Mouse (Mus musculus) midbrain, embryonic 11.5 days (tissue): ENCODE measurements around the gene Kmt5a. TPM values are rescaled to one million over a fixed set of nuclear protein-coding genes. Genes with fewer than 3 reads are reported as not detected.

Experiments used
- ATAC-seq: fragments of 200-750 bp; cut with Nextera tagmentation; 2 replicates; pipeline ENCODE4 v1.8.0; 2017; ENCODE audit warnings: moderate TSS enrichment, moderate library complexity; ENCODE audit not compliant: low FRiP score
- DNase-seq: peaks from one replicate; pipeline ENCODE4 v3.0.0; 2015; ENCODE audit warnings: low spot score; ENCODE audit errors: missing footprints
- H3K27ac ChIP-seq: fragments of 300-500 bp; sonication (generic); 2 replicates; pipeline ENCODE4 v1.5.1; 2014; ENCODE audit warnings: low read depth, low read length
- H3K27me3 ChIP-seq: fragments of 300-500 bp; sonication (generic); 2 replicates; pipeline ENCODE4 v1.6.1; 2014; ENCODE audit warnings: mild to moderate bottlenecking, low read length, moderate library complexity, mixed read lengths; ENCODE audit not compliant: control insufficient read depth, insufficient read depth
- H3K36me3 ChIP-seq: fragments of 300-500 bp; sonication (generic); 2 replicates; pipeline ENCODE4 v1.6.1; 2014; ENCODE audit warnings: mild to moderate bottlenecking, low read length, moderate library complexity, mixed read lengths; ENCODE audit not compliant: control insufficient read depth, insufficient read depth
- H3K4me1 ChIP-seq: fragments of 300-500 bp; sonication (generic); 2 replicates; pipeline ENCODE4 v1.6.1; 2014; ENCODE audit warnings: low read length; ENCODE audit not compliant: control insufficient read depth, insufficient read depth
- H3K4me2 ChIP-seq: fragments of 300-500 bp; sonication (generic); 2 replicates; pipeline ENCODE4 v1.6.1; 2014; ENCODE audit warnings: mild to moderate bottlenecking, moderate library complexity
- H3K4me3 ChIP-seq: fragments of 300-500 bp; sonication (generic); 2 replicates; pipeline ENCODE4 v1.5.1; 2014; ENCODE audit warnings: low read depth, low read length
- H3K9ac ChIP-seq: fragments of 300-500 bp; sonication (generic); 2 replicates; pipeline ENCODE4 v1.6.1; 2014; ENCODE audit warnings: low read length
- H3K9me3 ChIP-seq: fragments of 300-500 bp; sonication (generic); 2 replicates; pipeline ENCODE4 v1.6.1; 2016; ENCODE audit warnings: low read length; ENCODE audit not compliant: control insufficient read depth
- WGBS: fragments of 180-500 bp; shearing (Covaris S2); extraction: QIAGEN DNeasy Blood & Tissue Kit; methylation state at CpG from one replicate; pipeline ENCODE4 v1.1.7; 2014; 5-methylcytosine and 5-hydroxymethylcytosine counted together
- polyA plus RNA-seq: library from polyadenylated mRNA; unstranded; fragments of >200 nt; fragmentation: Nextera tagmentation; extraction: Ambion mirVana; gene quantifications from 2 replicates; pipeline ENCODE4 v1.2.1, GENCODE M21; 2014

The Kmt5a gene
- polyA plus RNA-seq, 1 experiment from 2014 or later, result 90.0 TPM

DNA sequence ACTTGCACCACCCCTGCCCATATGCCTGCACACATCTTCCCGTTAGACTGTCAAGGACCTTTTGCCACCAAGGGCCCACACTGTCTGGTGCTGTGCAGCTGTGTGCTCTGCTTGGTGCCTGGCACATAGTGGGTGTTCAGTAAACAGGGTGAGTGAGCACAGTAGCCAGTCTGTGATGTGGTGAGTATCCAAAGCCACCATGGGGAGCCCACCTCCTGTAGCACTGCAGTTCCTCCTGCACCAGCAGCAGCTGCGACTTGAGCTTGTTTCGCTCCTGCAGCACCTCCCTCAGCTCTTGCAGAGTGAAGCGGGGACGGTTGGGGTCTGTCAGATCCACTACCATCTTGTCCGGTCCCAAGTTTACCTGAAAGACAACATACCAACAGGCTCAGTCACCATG, 29.8 kb downstream of the Kmt5a start:
- H3K4me1 ChIP-seq, result no peaks in the 10 kb centered on the region
- H3K4me2 ChIP-seq, result no peak overlapping the region
- no peak overlapping the region for H3K27ac ChIP-seq
- H3K4me3 ChIP-seq, result no peak overlapping the region
- 94% methylated on average over 6 of the region's 6 CpGs for WGBS
- ATAC-seq, result no peak
- no peaks in the 10 kb centered on the region for H3K9me3 ChIP-seq
- H3K36me3 ChIP-seq, result no peaks in the 10 kb centered on the region
- no peaks in the 10 kb centered on the region for H3K27me3 ChIP-seq
- H3K9ac ChIP-seq, result no peak overlapping the region
- no peak for DNase-seq

DNA sequence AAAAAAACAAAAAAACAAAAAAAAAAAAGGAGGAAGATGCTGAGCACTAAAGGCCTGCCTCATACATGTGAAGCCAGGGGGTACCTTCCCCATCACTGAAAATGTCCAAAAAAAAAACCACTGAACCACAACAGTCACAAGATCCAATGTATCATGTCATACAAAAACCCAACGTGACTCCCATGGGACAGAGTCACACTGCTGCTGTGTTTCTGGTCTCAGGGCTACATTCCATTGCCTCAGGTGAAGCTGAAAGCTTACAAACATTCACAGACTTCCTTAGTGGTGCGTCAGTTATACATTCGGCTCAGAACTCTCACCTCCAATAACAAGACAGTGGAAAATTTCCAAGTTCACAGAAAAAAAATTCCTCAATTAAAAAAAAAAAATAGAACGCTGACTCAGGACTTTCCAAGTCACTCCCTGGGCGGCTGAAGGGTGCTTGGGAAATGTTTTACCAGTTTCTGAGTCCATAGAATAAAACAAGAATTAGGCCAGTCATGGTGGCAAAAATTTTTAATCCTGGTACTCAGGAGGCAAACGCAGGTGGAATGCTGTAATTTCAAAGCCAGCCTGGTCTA, 31.0 kb downstream of the Kmt5a start:
- no peak overlapping the region for H3K27ac ChIP-seq
- no peak overlapping the region for H3K4me2 ChIP-seq
- H3K27me3 ChIP-seq, result no peaks in the 10 kb centered on the region
- no peaks in the 10 kb centered on the region for H3K4me1 ChIP-seq
- no peak for ATAC-seq
- H3K9ac ChIP-seq, result no peak overlapping the region
- H3K36me3 ChIP-seq, result no peaks in the 10 kb centered on the region
- no peaks in the 10 kb centered on the region for H3K9me3 ChIP-seq
- H3K4me3 ChIP-seq, result no peak overlapping the region
- DNase-seq, result no peak
- WGBS, result 84% methylated on average over 6 of the region's 6 CpGs

DNA sequence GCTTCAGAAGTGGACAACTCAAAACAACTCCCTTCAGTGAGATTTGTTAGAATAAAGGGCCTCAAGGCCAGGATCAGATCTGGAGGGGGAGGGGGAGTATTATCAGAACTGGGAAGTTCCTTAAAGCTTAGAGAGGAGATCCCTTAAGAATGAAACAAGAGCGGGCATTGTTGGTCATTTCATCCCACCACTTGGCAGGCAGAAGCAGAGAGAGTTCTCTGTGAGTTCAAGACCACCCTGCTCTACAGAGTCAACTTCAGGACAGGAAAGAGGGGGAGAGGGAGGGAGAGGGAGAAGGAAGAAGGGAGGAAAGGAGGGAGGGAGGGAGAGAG, 39.1 kb downstream of the Kmt5a start:
- ATAC-seq (no peak), DNase-seq (no peak)
- H3K4me3 ChIP-seq, result no peak overlapping the region
- 86% methylated on average over 1 of the region's 1 CpGs for WGBS
- no peaks in the 10 kb centered on the region for H3K9me3 ChIP-seq
- H3K27me3 ChIP-seq, result no peaks in the 10 kb centered on the region
- H3K27ac ChIP-seq, result no peak overlapping the region
- H3K9ac ChIP-seq, result no peak overlapping the region
- peaks cover 3% of the 10 kb centered on the region for H3K4me1 ChIP-seq
- H3K36me3 ChIP-seq, result no peaks in the 10 kb centered on the region
- H3K4me2 ChIP-seq, result no peak overlapping the region

DNA sequence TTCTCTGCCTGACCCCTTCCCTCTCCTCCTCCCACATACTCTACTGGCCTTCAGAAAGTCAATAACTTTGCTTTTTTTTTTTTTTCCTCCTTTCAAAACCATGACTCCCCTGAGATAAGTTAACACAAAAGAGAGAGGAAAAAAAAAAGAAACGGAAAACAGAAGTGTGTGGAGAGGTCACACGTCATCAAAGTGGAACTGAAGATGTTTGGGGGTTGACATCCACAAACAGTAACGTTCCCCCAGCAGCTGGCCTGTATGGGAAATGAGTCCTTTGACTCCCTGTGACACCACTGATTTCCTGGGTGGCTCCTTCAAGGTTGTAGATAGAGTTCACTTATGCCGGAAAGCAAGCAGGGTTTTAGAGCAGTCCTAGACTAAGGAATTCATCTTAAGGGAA, 40.4 kb downstream of the Kmt5a start:
- DNase-seq, result no peak
- H3K27me3 ChIP-seq, result no peaks in the 10 kb centered on the region
- no peaks in the 10 kb centered on the region for H3K9me3 ChIP-seq
- no peak for ATAC-seq
- no peak overlapping the region for H3K4me2 ChIP-seq
- 78% methylated on average over 4 of the region's 4 CpGs for WGBS
- no peak overlapping the region for H3K27ac ChIP-seq
- H3K4me3 ChIP-seq, result no peak overlapping the region
- no peak overlapping the region for H3K9ac ChIP-seq
- peaks cover 12% of the 10 kb centered on the region for H3K4me1 ChIP-seq
- H3K36me3 ChIP-seq, result no peaks in the 10 kb centered on the region

DNA sequence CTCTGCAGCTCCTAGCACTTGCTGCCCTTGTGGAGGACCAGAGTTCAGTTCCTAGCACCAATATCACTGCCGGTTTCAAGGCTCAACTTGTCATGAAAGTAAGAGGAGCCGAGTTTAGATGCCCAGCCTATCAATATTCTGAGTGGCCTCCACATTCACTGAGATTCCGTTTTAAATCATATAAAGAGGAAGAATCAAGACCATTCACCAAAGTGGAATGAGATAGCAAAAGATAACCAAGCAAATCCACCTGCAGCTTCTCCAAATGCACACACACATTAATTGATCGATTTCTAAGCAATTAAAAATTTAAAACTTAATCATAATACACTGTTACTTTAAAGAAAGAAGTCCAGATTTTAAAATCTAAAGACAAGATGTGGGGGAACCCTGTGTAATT, 42.0 kb downstream of the Kmt5a start:
- Histone ChIP-seq H3K4me1 (peaks cover 12% of the 10 kb centered on the region), H3K9ac (no peak overlapping the region), H3K27me3 (no peaks in the 10 kb centered on the region), H3K4me3 (no peak overlapping the region), H3K36me3 (no peaks in the 10 kb centered on the region), H3K27ac (no peak overlapping the region), H3K4me2 (no peak overlapping the region), H3K9me3 (no peaks in the 10 kb centered on the region)
- no peak for DNase-seq
- 90% methylated on average over 4 of the region's 4 CpGs for whole genome bisulfite sequencing
- ATAC-seq, result no peak

DNA sequence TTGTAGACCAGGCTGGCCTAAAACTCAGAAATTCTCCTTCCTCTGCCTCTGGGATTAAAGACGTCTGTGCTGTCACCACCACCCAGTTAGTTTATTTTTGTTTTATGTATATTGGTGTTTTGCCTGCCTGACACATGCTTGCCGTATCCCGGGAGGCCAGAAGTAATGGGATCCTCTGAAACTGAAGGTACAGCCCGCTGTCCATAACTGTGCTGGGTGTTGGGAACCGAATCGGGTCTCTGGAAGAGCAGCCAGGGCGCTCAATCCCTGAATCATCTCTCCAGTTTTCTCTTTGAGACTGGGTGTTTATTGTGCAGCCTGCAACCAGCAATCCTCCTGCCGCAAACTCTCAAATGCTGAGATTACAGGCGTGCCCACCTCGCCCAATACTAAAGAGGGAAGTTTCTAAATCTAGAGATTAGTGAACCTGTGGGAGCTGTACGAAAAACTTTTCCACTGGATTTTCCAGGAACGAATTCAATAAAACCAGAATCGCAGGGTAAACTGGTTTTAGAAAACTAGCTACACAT, 42.8 kb downstream of the Kmt5a start:
- ATAC-seq, result no peak
- no peaks in the 10 kb centered on the region for H3K9me3 ChIP-seq
- DNase-seq, result peak; percentile 96
- peak overlapping the region; percentile 97 for H3K27ac ChIP-seq
- peak overlapping the region; percentile 93 for H3K9ac ChIP-seq
- H3K27me3 ChIP-seq, result no peaks in the 10 kb centered on the region
- 0 out of 2 replicates have a peak, but pooled peaks cover 1% of the 10 kb centered on the region for H3K36me3 ChIP-seq
- peaks cover 12% of the 10 kb centered on the region for H3K4me1 ChIP-seq
- peak overlapping the region; percentile 68 for H3K4me3 ChIP-seq
- H3K4me2 ChIP-seq, result peak overlapping the region; percentile 60
- WGBS, result 9% methylated on average over 13 of the region's 13 CpGs

DNA sequence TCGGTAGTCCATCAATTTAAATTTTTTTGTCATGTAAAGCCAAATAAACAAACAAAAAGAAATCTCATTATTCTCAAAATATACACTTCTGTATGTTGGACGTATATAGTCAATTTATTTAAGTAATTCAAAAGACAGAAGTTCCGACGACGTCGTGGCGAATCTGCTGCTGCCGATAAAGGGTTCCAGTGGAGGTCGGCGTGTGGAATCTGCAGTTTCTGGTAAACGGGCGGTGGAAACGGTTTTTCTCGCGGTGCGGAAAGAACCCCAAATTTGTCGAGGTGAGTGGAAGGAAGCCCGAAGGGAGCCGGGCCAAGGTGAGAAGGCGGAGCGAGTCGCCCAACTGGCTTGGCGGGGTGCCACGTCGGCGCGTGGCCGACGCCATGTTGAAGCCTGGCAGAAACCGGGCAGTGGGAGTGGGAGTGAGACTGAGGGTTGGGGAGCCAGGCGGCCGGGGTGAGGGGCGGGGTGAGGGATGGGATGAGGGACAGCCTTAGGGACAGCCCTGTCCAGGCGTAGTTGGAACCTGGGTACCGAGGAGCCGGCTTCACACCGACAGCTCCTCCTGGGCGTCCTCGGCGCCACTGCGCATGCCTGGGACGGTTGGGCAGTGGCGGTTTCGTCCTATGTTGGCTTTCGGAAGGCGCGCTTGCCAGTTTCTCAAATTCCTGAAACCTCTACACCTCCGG, 43.4 kb downstream of the Kmt5a start, which contains the start of gene Snrnp35:
Snrnp35 (plus strand) TSS at position 169 of the 689 bp plus-strand sequence.
- peak within 1 kb of the TSS; percentile 68 for H3K4me3 ChIP-seq
- no peaks in the 10 kb centered on the region for H3K9me3 ChIP-seq
- peak within 1 kb of the TSS; percentile 60 for H3K4me2 ChIP-seq
- peak within 1 kb of the TSS; percentile 97 for H3K27ac ChIP-seq
- DNase-seq, result peak; percentile 99
- ATAC-seq, result peak; percentile 96
- WGBS, result under 1% methylated on average over 48 of the region's 48 CpGs
- peak within 1 kb of the TSS; percentile 93 for H3K9ac ChIP-seq
- 0 out of 2 replicates have a peak, but pooled peaks cover 2% of the 10 kb centered on the region for H3K36me3 ChIP-seq
- H3K27me3 ChIP-seq, result no peaks in the 10 kb centered on the region
- peaks cover 8% of the 10 kb centered on the region for H3K4me1 ChIP-seq

DNA sequence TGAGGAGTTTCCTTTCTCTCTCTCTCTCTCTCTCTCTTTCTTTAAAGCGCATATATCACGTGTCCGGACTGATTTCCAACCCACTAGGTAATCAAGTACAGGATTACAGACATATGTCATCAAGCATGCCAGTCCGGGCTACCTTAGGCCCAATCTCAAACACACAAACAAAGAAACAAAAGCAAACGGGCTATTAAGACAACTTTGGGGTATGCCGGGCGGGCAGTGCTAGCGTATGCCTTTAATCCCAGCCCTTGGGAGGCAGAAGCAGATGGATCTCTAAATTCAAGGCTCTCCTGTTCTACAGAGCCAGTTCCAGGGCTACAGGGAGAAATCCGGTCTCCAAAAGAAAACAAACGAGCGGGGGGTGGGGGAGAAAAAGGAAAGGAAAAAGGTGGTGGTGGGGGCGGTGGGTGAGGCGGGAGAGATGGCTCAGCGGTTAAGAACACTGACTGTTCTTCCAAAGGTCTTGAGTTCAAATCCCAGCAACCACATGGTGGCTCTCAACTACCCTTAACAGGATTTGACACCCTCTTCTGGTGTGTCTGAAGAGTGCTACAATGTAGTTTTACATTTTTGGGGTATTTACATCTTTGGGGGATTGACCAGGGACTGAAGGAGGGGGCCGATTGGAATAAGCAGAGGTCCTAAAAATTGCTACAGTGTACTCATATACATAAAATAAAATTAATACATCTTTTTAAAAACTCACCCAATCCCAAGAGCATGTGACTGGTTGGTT, 44.1 kb downstream of the Kmt5a start:
- 0 out of 2 replicates have a peak, but pooled peaks cover 2% of the 10 kb centered on the region for H3K36me3 ChIP-seq
- DNase-seq (no peak), ATAC-seq (peak; percentile 58)
- peak overlapping the region; percentile 68 for H3K4me3 ChIP-seq
- peaks cover 8% of the 10 kb centered on the region for H3K4me1 ChIP-seq
- H3K27me3 ChIP-seq, result no peaks in the 10 kb centered on the region
- H3K4me2 ChIP-seq, result peak overlapping the region; percentile 60
- H3K27ac ChIP-seq, result peak overlapping the region; percentile 97
- 8% methylated on average over 15 of the region's 15 CpGs for WGBS
- no peaks in the 10 kb centered on the region for H3K9me3 ChIP-seq
- H3K9ac ChIP-seq, result peak overlapping the region; percentile 93

DNA sequence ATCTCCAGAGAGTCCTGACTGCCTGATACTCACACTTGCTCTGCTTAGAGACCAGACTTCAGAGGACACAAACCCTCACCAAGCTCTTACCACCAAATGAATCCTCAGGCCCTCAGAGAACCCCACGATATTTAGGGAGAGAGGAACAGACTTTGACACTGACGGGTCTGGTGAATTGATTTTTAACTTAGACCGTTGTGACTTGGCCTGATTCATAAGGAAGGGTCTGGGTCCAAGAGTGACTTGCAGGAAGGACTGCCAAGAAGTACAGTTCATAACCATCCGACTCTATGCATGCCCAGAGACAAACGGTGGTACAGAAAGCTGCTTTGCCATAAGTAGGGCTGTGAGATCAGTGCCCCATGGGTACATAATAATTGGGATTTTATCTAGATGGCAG, 45.9 kb downstream of the Kmt5a start:
- peaks cover 8% of the 10 kb centered on the region for H3K4me1 ChIP-seq
- H3K27ac ChIP-seq, result no peak overlapping the region
- no peaks in the 10 kb centered on the region for H3K9me3 ChIP-seq
- DNase-seq (no peak), ATAC-seq (no peak)
- H3K4me3 ChIP-seq, result no peak overlapping the region
- H3K4me2 ChIP-seq, result no peak overlapping the region
- 92% methylated on average over 5 of the region's 5 CpGs for WGBS
- 0 out of 2 replicates have a peak, but pooled peaks cover 2% of the 10 kb centered on the region for H3K36me3 ChIP-seq
- no peak overlapping the region for H3K9ac ChIP-seq
- no peaks in the 10 kb centered on the region for H3K27me3 ChIP-seq
